Mouse (Mus musculus): Measurements from ENCODE around the gene Pdgfb.

Gene Pdgfb

GRCm38 (mm10) chr15:79952504-79953231 lies 62.1 kb downstream of the Pdgfb start:
- no peak for DNase-seq

GRCm38 (mm10) chr15:79951730-79952503 lies 62.9 kb downstream of the Pdgfb start:
- no peak for DNase-seq

GRCm38 (mm10) chr15:79951226-79951625 lies 63.6 kb downstream of the Pdgfb start:
- DNase-seq: no peak

- DNase-seq: peak; percentile 75 to 79
Observed at GRCm38 (mm10) chr15:79950250-79951025, 64.3 kb downstream of the Pdgfb start.

- no peak for DNase-seq
Observed at GRCm38 (mm10) chr15:79947681-79948080, 67.1 kb downstream of the Pdgfb start.

GRCm38 (mm10) chr15:79946790-79947189 lies 68.0 kb downstream of the Pdgfb start:
- no peak for DNase-seq

- DNase-seq: peak; percentile 81 to 85
Observed at GRCm38 (mm10) chr15:79946022-79946421, 68.8 kb downstream of the Pdgfb start.
